Mouse (Mus musculus) ZHBTc4 (cell line): ENCODE measurements around the gene Olfr1150-ps1.

ENCODE experiments used
- DNase-seq: peaks from one replicate; pipeline ENCODE4 v3.0.0-alpha.2; 2011; ENCODE audit warnings: low read depth, low spot score

Olfr1150-ps1 gene

GRCm38 (mm10) chr2:87843693-87844092 is at the start of gene Olfr1150-ps1:
Olfr1150-ps1 (plus strand) TSS chr2:87843993.
- no peak for DNase-seq

- no peak for DNase-seq
These were observed 43.5 kb upstream of the Olfr1150-ps1 start, which contains the start of gene Olfr1143 for GRCm38 (mm10) chr2:87800292-87800691. Olfr1143 (plus strand) TSS chr2:87800592.

- no peak for DNase-seq
These were observed 34.3 kb upstream of the Olfr1150-ps1 start, which contains the start of gene Olfr1145 for GRCm38 (mm10) chr2:87809522-87809921. Olfr1145 (plus strand) TSS chr2:87809822.

GRCm38 (mm10) chr2:87830233-87830632 is 13.6 kb upstream of the Olfr1150-ps1 start, which contains the start of gene Olfr1148:
Olfr1148 (plus strand) TSS chr2:87830533.
- DNase-seq, result no peak

- DNase-seq, result no peak
These were observed 11.8 kb downstream of the Olfr1150-ps1 start, which contains the start of gene Olfr1151 for GRCm38 (mm10) chr2:87855562-87855961. Olfr1151 (plus strand) TSS chr2:87855862.

- no peak for DNase-seq
These were observed 22.4 kb downstream of the Olfr1150-ps1 start, which contains the start of gene Olfr1152 for GRCm38 (mm10) chr2:87866192-87866591. Olfr1152 (plus strand) TSS chr2:87866492.

GRCm38 (mm10) chr2:87894662-87895061 is 50.9 kb downstream of the Olfr1150-ps1 start, which contains the start of gene Olfr1153:
Olfr1153 (plus strand) TSS chr2:87894962.
- DNase-seq, result no peak
